Mouse (Mus musculus) lung, adult 2 months (tissue): Measurements from ENCODE around the gene Zbtb7b.

ENCODE experiments used
- CTCF ChIP-seq: fragments of 200-500 bp; IDR thresholded peaks from 2 replicates; pipeline ENCODE4 v1.5.1; 2011; ENCODE audit warnings: mild to moderate bottlenecking, low read length, control low read depth; ENCODE audit not compliant: insufficient read depth
- POLR2A ChIP-seq: fragments of 200-500 bp; IDR thresholded peaks from 2 replicates; pipeline ENCODE4 v1.6.1; 2011; ENCODE audit warnings: low read depth, mild to moderate bottlenecking, control low read depth, low read length, borderline replicate concordance; ENCODE audit errors: extremely low read depth

DNA sequence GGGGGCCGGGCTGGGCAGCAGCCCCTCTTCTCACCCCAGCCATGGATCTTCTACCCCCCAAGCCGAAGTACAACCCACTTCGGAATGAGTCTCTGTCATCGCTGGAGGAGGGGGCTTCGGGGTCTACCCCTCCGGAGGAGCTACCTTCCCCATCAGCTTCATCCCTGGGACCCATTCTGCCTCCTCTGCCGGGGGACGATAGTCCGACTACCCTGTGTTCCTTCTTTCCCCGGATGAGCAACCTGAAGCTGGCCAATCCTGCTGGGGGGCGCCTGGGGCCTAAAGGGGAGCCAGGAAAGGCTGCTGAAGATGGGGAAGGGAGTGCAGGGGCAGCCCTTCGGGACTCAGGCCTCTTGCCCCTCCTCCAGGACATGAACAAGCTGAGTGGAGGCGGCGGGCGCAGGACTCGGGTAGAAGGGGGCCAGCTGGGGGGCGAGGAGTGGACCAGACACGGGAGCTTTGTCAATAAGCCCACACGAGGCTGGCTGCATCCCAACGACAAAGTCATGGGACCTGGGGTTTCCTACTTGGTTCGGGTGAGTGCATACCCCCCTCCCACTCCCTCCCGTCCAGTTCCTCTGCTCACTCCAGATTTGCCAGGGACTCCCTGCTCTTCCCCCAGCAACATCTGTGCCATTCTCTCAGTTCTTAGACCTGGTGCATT lies 27.4 kb upstream of the Zbtb7b start:
- no peak for TF ChIP-seq CTCF
- TF ChIP-seq POLR2A, result no peak
